Mouse (Mus musculus) kidney, postnatal 0 days (tissue): ENCODE measurements around the gene Abcc10. TPM values are rescaled to one million over a fixed set of nuclear protein-coding genes. Genes with fewer than 3 reads are reported as not detected.

ENCODE experiments used
- ATAC-seq: fragments of 200-750 bp; cut with Nextera tagmentation; replicated peaks from 2 replicates; pipeline ENCODE4 v1.8.0; 2017; ENCODE audit warnings: low read depth, moderate number of reproducible peaks, moderate TSS enrichment, moderate library complexity; ENCODE audit not compliant: low FRiP score
- DNase-seq: peaks from one replicate; pipeline ENCODE4 v3.0.0-alpha.2; 2016; ENCODE audit warnings: low spot score
- H3K27ac ChIP-seq: fragments of 300-500 bp; sonication (generic); 2 replicates; pipeline ENCODE4 v1.5.1; 2014; ENCODE audit warnings: mild to moderate bottlenecking
- H3K27me3 ChIP-seq: fragments of 300-500 bp; sonication (generic); 2 replicates; pipeline ENCODE4 v1.6.1; 2014; ENCODE audit warnings: low read length, mixed read lengths; ENCODE audit not compliant: insufficient read depth
- H3K36me3 ChIP-seq: fragments of 300-500 bp; sonication (generic); 2 replicates; pipeline ENCODE4 v1.6.1; 2014; ENCODE audit warnings: low read length, mixed read lengths; ENCODE audit not compliant: insufficient read depth
- H3K4me1 ChIP-seq: fragments of 300-500 bp; sonication (generic); replicated peaks from 2 replicates; pipeline ENCODE4 v1.6.1; 2014; ENCODE audit warnings: antibody characterized with exemption, low read length, mixed read lengths; ENCODE audit not compliant: insufficient read depth
- H3K4me2 ChIP-seq: fragments of 300-500 bp; sonication (generic); 2 replicates; pipeline ENCODE4 v1.6.1; 2014; ENCODE audit warnings: mild to moderate bottlenecking, low read length, moderate library complexity, mixed read lengths
- H3K4me3 ChIP-seq: fragments of 300-500 bp; sonication (generic); replicated peaks from 2 replicates; pipeline ENCODE4 v1.5.1; 2014; ENCODE audit warnings: low read depth, low read length
- H3K9ac ChIP-seq: fragments of 300-500 bp; sonication (generic); 2 replicates; pipeline ENCODE4 v1.6.1; 2014; ENCODE audit warnings: low read depth, low read length
- H3K9me3 ChIP-seq: fragments of 300-500 bp; sonication (generic); replicated peaks from 2 replicates; pipeline ENCODE4 v1.6.1; 2016; ENCODE audit warnings: low read length, inconsistent platforms, mixed read lengths
- CTCF ChIP-seq: IDR thresholded peaks from 2 replicates; pipeline ENCODE4 v1.5.1; 2016; ENCODE audit warnings: antibody characterized with exemption, low read depth, mild to moderate bottlenecking, moderate library complexity
- WGBS: fragments of 180-500 bp; shearing (Covaris S2); extraction: QIAGEN DNeasy Blood & Tissue Kit; methylation state at CpG from one replicate; pipeline ENCODE4 v1.1.7; 2014; 5-methylcytosine and 5-hydroxymethylcytosine counted together
- polyA plus RNA-seq: library from polyadenylated mRNA; unstranded; fragments of >200 nt; fragmentation: Nextera tagmentation; extraction: Ambion mirVana; gene quantifications from 2 replicates; pipeline ENCODE4 v1.2.1, GENCODE M21; 2015

Abcc10 gene
- polyA plus RNA-seq, 1 experiment from 2014 or later: 5.4 TPM

DNA sequence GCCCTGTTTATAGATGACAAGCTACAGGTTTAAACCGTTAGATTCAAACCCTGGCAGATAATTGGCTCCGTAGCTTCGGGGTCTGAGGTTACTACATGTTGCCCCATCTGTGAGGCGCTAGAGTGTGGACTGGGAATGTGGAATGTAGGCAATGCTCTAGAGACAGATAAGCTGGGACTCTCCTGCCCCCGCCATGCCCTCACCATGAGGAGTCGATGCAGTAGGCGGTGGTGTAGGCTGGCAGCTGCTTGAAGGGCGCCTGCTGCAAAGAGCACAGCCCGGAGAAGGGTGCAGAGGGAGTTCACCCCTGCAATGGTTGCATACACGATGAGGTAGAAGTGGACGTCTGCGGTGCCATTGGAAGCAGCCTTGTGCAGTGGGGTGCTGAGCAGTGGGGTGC, 18.3 kb downstream of the Abcc10 start:
- Histone ChIP-seq H3K9me3 (no peaks in the 10 kb centered on the region), H3K27me3 (no peaks in the 10 kb centered on the region), H3K36me3 (no peaks in the 10 kb centered on the region), H3K4me3 (no peak overlapping the region), H3K27ac (no peak overlapping the region), H3K9ac (no peak overlapping the region), H3K4me2 (no peak overlapping the region), H3K4me1 (no peaks in the 10 kb centered on the region)
- WGBS: 79% methylated on average over 12 of the region's 12 CpGs
- TF ChIP-seq CTCF: no peak
- DNase-seq (no peak), ATAC-seq (no peak)

DNA sequence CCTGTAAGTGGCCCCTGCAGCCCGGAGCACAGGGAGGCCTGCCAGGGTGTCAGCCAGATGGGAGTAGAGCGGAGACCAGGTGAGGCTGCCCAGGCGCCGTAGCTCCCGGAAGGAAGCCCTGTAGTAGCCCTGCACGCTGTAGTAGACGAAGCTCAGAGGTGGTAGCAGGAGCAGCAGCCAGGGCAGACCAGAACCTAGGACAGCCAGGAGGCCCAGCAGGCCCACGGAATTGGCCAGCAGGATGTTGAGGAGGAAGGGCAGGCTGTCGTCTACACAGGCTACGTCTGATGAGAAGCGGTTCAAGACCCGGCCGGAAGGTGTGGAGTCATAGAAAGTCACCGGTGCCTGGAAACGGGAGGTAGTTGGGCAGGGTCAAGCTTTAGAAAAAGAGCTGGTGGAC, 21.2 kb downstream of the Abcc10 start:
- H3K4me2 ChIP-seq: no peak overlapping the region
- no peak for TF ChIP-seq CTCF
- no peaks in the 10 kb centered on the region for H3K9me3 ChIP-seq
- DNase-seq (no peak), ATAC-seq (no peak)
- H3K4me3 ChIP-seq: no peak overlapping the region
- no peak overlapping the region for H3K9ac ChIP-seq
- no peaks in the 10 kb centered on the region for H3K36me3 ChIP-seq
- H3K4me1 ChIP-seq: no peaks in the 10 kb centered on the region
- H3K27me3 ChIP-seq: no peaks in the 10 kb centered on the region
- H3K27ac ChIP-seq: no peak overlapping the region
- WGBS: 89% methylated on average over 15 of the region's 15 CpGs

DNA sequence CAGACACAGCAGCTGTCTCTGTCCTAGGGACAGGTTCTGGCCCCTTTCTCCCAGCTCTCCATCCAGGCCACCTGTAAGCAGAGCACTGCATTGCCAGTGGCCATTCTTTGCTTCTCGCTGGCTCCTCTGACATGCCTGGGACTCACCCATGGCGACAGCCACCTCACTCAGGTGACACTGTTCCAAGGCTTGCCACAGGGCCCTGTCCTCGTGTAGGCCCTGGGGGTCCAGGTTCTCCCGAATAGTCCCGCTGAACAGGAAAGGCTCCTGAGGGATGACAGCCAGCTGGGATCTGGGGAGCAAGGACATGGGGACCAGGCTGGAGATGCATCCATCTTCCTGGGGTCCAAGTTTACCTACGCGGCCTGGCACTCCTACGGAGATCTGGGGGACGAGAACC, 24.0 kb downstream of the Abcc10 start:
- ATAC-seq: no peak
- no peaks in the 10 kb centered on the region for H3K36me3 ChIP-seq
- 87% methylated on average over 9 of the region's 9 CpGs for WGBS
- DNase-seq: no peak
- H3K4me1 ChIP-seq: no peaks in the 10 kb centered on the region
- no peak for TF ChIP-seq CTCF
- no peak overlapping the region for H3K4me2 ChIP-seq
- H3K9ac ChIP-seq: no peak overlapping the region
- no peak overlapping the region for H3K27ac ChIP-seq
- no peaks in the 10 kb centered on the region for H3K27me3 ChIP-seq
- no peaks in the 10 kb centered on the region for H3K9me3 ChIP-seq
- H3K4me3 ChIP-seq: no peak overlapping the region

DNA sequence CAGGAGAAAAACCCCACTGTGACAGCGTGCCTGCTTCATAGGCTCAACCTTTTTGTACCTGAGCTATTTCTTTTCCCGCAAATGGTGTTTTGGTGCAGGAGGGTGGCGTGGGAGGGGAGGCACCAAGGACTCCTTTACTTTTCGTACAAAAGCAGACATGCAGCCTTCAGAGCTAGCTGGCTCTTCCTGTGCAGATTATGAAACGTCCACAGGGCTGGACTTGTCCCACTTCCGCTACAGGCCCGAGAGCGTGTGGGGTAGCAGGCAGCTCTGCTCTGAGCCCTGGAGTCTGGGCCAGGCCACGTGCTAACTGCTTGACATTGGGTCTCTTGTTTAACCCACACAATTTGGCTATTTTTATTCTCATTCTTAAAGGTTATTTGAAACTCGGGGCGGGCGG, 26.3 kb downstream of the Abcc10 start:
- WGBS: 64% methylated on average over 12 of the region's 12 CpGs
- Histone ChIP-seq H3K27ac (no peak overlapping the region), H3K4me3 (no peak overlapping the region), H3K4me2 (no peak overlapping the region), H3K4me1 (peaks cover 4% of the 10 kb centered on the region; the same call in 1 of the 2 replicates), H3K27me3 (peaks cover 12% of the 10 kb centered on the region; the same call in 1 of the 2 replicates), H3K36me3 (no peaks in the 10 kb centered on the region), H3K9ac (no peak overlapping the region), H3K9me3 (no peaks in the 10 kb centered on the region)
- DNase-seq (no peak), ATAC-seq (no peak)
- no peak for TF ChIP-seq CTCF

DNA sequence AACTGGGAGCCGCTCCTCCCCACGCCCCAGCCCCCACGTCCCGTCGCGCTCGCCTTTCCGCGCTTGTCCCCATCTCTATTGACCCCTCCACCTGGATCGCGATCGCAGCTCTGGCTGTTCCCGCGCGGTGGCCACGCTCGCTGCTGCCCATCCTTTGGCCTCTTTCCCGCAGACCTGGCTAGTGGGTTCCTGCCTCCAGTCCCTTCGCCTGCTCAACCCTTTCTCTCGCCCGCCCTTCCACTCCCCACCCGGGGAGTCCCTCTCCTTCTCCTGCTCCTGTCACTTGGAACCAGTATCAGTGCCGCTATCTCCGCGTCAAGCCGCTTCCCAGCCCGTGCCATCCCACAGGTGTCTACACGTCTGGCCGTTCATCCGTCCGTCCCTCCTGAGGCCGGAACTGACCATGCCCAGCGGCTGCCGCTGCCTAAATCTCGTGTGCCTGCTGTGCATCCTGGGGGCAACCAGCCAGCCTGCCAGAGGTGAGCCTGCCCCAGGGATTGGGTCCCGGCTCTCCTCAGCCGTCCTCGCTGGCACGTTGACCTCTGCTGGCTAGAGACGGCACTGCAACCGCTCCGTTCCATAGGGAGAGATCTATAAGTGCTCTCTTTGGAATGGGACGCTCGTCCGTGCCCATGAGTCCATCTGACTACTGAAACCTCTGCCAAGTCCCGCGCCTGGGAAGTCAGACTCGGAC, 29.8 kb downstream of the Abcc10 start:
- Histone ChIP-seq H3K9ac (peak overlapping the region; percentile 51), H3K4me2 (peak overlapping the region; percentile 99), H3K9me3 (no peaks in the 10 kb centered on the region), H3K27ac (no peak overlapping the region), H3K4me3 (peak overlapping the region; percentile 60), H3K36me3 (no peaks in the 10 kb centered on the region), H3K27me3 (peaks cover 33% of the 10 kb centered on the region), H3K4me1 (peaks cover 4% of the 10 kb centered on the region; the same call in 1 of the 2 replicates)
- ATAC-seq: peak; percentile 75
- peak; percentile 88 for TF ChIP-seq CTCF
- DNase-seq: peak; percentile 90
- WGBS: under 1% methylated on average over 48 of the region's 48 CpGs

DNA sequence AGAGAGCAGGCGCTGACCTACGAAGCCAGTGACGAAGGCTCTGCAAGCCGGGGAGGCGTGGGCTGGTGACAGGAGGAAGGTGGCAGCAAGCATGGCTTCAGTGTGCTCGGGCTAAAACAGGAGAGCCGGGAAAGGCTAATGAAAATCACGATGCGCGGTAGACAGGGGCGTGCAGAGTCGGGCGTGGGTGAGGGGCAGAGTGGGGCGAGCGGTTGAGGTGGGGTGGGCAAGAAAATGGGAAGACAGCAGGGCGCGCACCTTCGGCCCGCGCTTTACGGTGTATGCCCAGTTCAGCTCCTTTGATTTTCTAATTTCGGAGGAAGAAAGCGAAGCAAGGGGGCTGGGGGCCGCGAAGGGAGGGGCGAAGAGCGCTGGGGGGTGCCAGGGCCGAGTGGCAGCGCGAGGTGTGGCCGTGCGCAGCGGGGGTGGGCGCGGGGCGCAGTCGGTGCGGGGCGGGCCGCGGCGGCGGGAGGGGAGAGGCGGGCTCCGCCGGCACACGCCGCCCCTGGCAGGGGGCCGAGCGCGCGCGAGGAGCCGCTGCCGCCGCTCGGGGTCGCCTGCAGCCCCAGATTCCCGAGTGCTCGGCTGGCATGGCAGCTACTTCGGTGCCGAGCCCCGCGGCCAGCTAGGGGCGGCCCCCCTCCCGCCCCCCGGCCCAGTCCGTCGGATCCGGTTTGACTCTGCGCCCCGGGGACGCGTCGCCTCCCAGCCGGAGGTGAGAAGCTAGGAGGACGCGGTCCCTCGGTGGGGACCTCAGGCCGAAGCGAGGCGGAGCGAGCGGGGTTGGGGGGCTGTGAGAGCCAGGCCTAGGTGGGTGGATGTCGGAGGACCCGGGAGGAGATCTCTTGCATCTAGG, 30.6 kb downstream of the Abcc10 start, which contains the start of gene Dlk2:
Dlk2 (plus strand) TSS at position 58 of the 856 bp plus-strand sequence.
- Histone ChIP-seq H3K4me2 (peak within 1 kb of the TSS; percentile 99), H3K27ac (no peak within 1 kb of the TSS), H3K4me3 (peak within 1 kb of the TSS; percentile 60), H3K9ac (peak within 1 kb of the TSS; percentile 51), H3K27me3 (peaks cover 33% of the 10 kb centered on the region), H3K36me3 (no peaks in the 10 kb centered on the region), H3K9me3 (no peaks in the 10 kb centered on the region), H3K4me1 (peaks cover 4% of the 10 kb centered on the region; the same call in 1 of the 2 replicates)
- ATAC-seq (0 out of 2 replicates have a peak, but pooled peaks have one; percentile 6), DNase-seq (peak; percentile 29)
- no peak for TF ChIP-seq CTCF
- WGBS: under 1% methylated on average over 59 of the region's 86 CpGs
